Mouse (Mus musculus) skeletal muscle tissue, adult 2 months (tissue): ENCODE measurements at regions not wholly inside any gene's neighbourhood (a gene's known extent, or its start where the extent isn't known, plus 50 kb on each side); places are given as distances from the start of the nearest gene placed in this dataset.

Experiments used
- DNase-seq: peaks from one replicate; pipeline ENCODE4 v3.0.0-alpha.2; 2012; ENCODE audit warnings: low read depth, low spot score

DNA sequence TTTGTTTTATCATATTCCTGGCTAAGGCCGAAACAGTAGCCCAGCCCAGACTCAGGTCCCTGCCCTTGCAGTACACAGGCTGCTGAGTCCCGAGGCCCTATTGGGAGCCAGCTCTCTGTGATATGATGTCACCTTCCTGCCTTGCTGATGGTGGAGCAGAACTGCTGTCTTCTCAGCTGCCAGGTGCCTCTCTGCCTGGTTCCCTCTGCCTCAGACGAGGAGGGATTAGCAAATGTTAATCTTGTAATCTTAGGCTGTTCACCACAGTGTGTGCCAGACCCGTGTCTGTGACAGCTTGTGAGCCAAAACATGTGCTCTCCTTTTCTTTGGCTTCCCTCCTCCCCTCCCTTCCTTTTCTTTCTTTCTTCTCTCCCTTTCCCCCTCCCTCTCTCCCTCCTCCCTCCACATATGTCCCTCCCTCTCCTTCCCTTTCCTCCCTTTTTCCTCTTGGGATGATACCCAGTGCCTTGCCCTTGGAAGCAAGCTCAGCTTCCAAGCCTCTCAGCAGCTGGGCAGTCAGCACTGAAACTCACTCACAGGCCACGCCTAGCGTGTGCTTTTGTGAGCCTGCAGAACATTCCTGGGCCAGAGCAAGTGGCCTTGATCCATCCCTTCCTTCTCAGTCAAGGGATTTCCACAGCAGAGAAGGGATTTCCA is 126.6 kb upstream of the Eef2kmt start:
- peak; percentile 33 for DNase-seq

DNA sequence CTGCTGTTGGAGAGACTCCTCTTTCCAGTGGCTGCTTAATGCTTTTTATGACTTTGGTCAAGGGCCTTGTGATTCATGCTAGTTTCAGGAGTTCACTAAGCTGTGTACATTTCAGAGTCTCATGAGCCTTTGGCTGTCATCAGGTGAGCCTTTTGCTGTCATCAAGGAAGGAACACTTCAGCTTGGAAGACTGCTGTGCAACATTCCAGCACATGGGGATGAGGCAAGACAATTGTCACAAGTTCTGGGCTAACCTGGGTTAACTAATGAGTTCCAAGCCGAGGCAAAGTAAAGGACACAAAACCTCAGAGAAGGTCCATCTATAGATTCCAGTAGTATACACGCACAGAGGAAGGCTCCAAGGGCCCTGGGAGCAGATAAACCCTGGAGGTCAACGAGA is 124.8 kb upstream of the Eef2kmt start:
- no peak for DNase-seq

DNA sequence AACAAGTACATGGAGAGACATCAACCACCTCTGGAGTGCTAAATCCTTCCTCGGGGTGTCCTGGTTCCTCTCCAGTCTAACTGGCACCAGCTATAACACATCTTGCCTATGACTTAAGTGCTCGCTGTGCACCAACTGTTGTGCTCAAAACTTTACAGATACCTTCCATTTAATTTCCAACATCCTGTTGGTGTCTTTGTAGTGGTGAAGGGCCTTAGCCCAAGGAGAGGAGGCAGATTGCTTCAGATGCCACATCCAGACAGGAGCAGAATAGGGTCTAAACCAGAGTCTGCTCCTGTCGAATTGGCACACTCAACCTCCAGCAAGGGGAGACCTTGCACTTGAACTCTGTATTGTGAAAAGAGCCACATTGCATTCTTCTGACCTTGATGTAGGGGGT is 121.2 kb upstream of the Eef2kmt start:
- no peak for DNase-seq

DNA sequence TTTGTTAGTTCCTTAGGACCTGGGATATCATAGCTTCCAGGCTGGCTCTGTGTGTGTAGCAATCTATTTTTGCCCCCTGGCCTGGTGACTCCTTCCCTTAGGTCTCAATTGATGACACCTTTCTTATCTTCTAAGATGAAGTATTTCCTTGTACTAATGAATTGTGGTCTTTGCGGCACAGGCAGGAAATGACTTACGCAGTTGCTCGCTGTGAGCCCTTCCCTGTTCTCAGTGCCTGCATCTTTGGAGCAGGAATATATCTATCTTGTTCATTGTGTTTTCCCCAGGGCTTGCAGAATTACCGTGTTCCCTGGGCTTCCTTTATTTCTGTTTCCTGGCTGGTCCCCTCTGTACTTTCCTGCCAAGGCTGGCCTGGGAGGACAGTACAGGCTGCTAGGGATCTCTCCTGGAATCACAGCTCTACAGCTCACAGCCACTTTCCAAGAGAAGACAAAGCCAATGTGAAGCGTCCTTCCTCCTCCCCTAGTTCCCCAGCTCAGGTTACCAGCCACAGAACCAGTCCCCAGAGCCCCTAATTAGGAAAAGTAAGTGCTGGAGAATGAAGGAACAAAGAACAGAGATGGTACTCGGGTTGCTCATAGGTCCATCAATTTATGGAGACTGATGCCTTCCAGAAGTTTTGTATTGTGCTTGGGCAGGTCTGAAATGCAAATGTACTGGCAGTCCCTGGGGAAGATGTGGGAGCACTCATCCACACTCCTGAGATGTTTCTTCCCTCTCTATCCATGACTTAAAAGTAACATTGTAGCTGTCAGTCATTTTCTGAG is 119.2 kb upstream of the Eef2kmt start:
- peak; percentile 7 for DNase-seq

DNA sequence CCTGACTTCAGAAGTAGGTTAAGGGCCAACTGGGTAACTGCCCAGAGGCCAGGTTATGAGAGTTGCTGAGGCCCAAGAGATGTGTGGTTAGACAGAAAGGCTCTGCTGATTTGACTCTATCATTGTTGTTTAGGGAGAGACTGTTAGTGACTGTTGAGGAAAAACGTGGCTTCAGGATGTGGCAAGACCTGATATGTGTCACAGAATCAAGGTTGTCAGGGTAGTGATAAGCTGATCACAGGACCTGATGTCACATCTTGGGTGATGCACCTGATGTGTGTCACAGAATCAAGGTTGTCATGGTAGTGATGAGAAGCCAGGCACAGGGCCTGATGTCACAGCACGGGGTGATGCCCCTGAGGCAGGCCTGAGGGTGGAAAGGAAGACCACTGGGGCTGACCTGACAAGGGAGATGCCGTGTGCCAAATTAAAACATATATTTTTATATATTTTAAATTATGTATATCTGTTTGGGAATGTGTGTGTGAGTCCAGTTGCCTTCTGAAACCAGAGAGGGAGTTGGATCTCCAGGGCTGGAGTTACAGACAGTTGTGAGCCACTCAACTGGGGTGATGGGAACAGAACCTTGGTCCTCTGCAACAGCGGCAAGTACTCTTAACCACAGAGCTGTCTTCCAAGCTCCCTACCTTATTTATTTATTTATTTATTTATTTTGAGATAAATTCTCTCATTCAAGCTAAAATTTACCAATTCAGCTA is 115.6 kb upstream of the Eef2kmt start:
- no peak for DNase-seq

DNA sequence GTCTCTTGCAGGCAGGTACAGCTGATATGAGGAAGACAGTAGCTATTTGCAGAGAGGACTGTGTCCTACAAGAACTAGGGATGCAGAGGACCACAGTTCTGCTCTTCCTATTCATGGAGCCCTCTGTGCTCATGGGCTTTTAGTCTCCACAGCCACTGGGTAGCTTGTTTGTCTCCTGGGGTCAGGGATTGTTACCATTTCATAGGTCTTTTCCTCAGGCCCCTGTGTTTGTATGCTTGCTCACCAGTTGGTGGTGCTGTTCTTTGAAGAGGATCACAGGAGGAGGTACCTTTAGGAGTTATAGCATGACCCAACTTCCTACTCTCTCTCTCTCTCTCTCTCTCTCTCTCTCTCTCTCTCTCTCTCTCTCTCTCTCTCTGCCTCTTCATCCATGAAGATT is 114.7 kb upstream of the Eef2kmt start:
- no peak for DNase-seq

DNA sequence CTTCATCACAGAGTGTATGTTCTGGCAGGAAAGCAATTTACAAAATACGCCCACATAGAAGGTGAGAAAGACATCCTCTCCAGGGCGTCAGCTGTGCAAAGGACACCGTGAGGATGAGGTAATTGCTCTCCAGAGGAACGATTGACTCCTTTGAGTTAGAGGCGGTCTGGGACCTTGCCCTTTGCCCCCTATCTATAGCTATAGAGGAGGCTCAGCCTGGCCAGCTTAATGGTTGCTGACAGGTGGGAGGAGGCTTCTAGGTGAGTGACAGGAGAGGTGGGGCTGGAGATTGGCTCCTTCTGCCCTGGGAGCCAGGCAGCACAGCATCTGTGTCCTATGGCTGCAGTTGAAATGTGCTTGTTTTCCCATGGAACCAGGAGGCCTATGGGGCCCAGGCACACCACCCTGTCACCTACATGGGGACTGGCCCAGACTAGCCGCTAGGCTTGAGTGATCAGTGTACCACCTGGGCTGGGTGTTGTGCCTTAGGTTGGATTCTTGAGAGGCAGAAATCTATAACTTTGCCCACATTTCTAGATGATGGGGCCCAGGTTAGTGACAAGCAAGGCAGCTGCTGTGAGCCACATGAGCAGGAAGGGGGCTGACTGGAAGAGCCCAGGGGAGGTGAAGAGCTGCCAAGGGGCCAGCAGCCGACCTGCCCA is 113.2 kb upstream of the Eef2kmt start:
- no peak for DNase-seq

DNA sequence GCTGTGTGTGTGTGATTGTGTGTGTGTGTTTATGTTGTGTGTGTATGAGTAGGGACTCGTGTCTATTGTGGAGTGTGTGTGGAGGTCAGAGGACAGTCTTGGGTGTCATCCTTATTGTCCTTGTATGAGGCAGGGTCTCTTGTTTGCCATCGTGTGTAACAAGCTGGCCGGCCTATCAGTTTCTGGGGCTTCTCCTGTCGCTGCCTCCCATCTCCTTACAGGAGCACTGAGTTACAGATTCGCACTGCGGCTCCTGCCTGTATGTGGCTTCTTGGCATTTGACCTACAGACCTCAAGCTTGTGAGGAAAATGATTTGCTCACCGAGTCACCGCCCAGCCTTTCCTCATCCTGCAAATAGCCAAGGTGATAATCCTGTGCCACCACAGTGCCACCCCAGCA is 112.6 kb upstream of the Eef2kmt start:
- no peak for DNase-seq

DNA sequence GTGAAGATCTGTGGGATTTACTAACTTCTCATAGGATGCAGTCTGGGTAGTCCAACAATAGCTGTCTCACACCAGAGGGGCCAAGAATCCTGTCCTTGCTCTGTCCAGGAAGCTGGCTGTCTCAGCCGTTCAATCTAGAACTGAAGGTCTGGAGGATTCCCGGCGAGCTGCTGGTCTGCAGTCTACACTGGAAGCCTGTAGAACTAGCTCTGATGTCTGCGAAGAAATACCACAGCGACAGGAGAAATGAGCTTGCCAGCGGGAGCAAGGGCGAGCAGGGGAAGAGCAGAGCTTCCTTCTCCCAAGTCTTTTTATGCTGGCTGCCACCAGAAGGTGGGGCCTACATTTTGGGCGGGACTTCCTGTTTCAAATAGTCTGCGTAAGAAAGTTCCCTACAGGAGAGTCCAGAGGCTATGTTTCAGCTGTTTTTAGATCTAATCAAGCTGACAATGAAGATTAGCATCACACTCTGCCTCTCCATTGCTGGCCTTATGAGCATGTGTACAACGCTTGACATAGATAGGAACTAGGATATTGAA is 111.9 kb upstream of the Eef2kmt start:
- no peak for DNase-seq

DNA sequence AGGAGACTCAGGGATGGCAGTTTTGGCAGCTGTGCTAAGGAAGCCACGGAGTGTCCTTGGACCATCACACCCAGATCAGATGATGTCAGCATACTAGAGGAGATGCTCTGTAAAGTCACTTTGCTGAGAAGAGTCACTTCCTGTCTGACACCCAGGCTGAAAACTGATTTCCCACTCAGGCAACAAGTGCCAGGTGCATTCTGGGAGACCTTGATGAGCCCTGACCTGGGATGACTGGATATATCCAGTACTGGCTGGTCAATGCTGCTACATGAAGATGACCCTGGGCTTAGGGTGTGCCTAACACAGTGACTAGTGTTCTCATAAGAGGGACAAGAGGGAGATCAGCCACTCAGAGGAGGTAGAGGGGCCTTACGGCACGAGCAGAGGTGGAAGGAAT is 110.2 kb upstream of the Eef2kmt start:
- no peak for DNase-seq

DNA sequence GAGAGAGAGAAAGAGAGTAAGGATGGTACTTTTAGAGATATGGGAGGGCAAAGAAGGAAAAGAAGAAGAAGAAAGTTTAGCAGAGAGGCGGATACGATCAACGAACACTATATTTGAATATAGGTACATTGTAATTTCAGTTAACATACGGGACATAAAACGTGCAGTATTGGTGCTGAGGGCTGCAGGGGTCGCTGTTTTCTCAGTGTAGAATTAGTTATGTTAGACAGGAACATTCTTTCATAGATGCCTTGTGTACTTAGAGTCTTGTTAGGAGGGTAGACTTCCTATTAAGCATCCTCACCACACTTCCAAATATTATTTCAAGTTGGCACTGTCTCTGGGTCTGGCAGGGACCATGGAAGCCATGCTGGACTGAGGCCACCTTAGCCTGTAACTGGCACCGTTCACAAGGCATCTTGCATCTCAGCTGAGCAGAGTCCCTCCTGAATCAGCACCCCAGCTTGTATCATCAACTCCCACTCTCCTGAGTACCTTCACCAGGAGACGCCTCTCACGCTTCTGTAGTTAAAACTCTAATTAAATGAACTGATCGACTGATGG is 107.3 kb upstream of the Eef2kmt start:
- DNase-seq = no peak

DNA sequence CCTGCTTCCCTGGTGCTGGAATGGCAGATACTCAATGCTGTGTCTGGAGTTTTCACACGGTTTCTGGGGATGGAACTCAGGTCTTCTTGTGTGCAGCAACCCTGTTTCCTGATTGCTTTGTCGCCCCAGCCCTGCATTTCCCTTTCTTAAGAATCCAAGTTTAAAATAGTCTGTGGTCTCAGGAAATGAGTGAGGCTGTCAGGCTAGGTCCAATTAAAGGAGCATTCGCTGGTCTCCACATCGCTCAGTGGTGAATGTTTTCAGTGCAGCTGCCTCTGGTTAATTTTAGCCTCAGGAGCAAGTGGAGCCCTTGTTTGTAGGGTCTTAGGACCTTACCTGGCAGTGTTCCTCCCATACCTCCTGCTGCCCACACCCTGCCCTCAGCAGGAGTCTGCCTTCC is 103.4 kb upstream of the Eef2kmt start:
- DNase-seq = no peak

DNA sequence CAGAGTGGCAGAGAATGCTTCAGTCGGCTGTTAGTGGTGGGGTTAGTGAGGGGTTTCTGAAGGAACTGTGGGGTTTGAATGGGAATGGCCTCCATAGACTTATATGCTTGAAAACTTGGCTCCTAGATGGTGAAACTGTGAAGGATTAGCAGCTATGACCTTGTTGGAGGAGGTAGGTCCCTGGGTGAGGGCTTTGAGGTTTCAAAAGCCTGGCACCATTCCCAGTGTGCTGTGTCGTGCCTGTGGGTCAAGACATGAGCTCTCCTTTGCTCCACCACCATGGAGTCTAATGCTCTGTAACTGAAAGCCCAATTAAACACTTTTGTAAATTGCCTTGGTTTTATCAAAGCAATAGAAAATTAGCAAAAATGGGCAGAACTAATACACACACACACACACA is 98.1 kb upstream of the Eef2kmt start:
- no peak for DNase-seq

DNA sequence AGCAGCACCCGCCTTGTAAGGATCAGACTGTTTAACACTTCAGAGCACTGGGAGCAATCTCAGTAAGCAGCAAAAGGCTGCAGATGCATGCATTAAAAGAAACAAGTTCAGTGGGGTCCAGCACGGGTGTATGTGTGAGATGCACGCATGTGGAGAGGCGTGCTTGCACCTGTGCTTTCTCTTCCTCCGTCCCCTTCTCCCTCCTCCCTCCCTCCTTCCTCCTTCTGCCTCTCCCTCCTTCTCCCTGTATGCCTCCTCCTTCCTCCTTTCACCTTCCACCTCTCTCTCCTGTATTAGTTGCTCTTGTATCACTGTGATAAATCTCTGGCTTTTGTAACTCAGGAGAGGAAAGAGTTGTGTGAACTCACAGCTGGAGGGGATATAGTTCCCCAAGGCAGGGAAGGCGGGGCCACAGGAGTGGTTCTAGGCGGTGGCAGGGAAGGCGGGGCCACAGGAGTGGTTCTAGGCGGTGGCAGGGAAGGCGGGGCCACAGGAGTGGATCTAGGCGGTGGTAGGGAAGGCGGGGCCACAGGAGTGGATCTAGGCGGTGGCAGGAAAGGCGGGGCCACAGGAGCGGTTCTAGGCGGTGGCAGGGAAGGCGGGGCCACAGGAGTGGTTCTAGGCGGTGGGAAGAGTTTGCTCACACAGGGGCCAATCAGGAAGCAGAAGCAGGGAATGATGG is 96.2 kb upstream of the Eef2kmt start:
- no peak for DNase-seq

DNA sequence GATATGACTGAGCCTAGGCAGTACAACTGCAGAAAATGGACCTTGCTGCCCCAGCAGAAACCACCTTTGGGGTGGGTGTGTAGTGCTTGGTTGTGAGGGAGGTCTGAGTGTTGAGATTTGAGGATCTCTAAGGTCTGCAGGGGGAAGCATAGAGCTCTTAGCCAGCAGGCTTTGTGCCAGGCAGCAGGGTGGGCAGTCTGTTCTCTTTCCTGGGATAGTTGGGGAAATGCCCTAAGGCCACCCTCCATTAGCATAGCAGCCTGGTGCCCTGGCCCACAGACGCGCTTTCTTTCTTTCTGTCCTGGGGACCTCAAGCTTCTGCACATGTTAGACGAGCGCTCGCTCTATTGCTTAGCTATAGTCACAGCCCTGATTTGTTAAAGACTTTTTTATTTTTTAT is 91.4 kb upstream of the Eef2kmt start:
- no peak for DNase-seq

DNA sequence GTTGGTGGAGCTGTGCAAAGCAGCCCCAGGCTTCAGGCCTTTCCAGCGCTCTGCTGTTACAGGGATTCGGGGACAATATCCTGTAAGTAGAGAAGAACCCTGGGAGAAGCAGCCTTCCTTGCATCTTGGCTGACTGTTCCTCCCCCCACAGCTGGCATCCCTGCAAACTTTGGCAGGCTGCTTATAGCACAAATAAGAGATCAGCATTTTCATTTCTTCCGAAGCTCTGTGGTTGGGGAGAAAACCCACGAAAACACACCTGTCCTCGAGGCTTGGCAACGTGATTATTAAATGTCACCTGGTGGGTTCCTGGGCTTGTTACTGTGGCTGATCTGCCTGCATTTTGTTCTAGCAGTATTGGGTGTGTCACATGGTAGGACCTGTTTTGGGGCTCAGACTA is 86.5 kb upstream of the Eef2kmt start:
- no peak for DNase-seq

DNA sequence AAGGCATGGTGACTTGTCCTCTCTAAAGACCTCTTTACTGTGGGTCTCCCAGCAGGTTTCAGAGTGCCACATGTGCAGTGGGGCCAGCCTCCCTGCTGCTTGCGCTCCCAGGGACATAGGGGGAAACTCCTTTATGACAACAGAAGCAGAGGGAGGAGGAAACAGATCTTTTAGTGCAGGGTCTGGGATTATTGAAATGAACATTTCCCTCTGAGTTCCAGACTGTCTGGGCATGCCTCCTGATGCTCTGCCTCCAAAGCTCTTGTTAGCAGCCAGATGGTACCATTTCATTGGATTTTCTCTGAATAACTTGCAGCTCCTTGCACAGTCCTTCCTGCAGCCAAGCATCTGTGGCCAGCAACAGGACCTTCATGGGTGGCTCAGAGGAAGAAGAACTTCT is 60.5 kb upstream of the Eef2kmt start:
- DNase-seq = no peak

DNA sequence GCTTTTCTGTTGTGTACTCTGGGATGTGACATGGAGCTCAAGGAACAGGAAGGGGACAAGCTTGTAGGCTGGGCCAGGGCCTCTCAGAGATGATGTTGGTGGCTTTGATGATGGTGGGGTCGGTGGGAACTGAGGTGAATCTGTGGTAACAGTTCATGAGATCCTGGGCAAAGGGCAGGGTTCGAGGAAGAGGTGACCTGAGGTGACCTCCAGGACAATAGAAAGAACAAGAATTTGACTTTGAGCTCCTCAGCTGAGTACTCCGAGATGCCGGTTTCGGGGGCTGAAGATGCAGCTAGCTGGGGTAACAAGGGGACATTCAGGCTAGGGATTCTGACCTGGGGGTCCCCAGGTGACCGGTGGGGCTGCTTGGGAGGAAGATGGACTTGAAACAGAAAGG is 57.5 kb upstream of the Eef2kmt start:
- no peak for DNase-seq

DNA sequence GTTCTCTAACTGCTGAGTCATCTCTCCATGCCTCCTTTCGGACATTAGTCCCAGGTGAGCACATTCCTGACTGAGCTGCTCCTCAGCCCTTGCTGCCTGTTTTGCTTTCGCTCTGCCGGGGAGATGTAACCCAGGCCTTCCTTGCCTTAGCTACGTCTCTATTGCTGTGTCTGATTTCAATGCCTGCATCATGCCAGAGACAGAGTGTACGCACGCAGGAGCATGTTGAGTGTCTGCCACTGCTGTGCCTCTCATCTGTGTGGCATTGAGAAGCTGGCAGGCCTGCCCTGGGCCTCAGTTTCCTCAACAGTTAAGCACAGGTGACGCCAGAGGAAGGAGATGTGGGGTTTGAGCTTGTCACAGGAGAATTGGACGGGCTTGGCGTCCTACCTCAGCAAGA is 55.7 kb upstream of the Eef2kmt start:
- no peak for DNase-seq

DNA sequence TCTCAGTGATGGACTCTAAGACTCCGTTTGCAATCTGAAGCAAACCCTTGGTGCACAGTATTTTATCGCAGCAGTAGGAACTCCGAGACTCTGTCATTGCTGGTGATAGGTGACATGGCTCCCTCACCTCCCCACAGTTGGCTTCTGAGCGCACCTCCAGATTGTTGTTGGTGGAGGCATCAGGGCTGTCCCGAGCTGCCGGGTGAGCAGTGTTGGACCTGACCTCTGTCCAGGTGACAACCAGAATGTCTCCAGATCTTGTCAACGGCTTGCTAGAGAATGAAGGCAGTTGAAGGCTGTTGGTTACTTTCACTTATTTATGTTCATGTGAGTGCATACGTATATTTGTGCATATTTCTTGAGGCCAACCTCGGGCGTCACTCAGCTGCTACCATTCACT is 55.0 kb upstream of the Eef2kmt start:
- no peak for DNase-seq

DNA sequence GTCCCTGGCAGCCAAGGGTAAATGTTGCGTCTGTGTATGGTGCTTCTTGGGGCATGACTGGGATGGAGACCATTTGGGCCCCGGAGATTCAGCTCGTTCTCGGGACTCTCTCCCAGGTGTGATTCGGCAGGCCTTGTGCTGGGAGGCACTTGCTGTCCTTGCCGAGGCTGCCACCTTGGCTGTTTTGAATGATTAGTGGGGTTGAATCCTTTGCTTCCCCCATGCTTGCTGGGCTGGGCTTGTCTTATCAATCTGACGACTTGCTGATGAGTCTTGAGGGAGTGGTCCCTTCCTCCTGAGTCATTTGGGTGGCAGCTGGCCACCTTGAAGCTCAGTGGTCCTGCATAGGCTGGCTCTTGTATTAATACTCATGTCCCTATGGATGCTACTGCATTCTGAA is 52.0 kb upstream of the Eef2kmt start:
- DNase-seq = no peak
